Mouse (Mus musculus) brain, adult 2 months (tissue): ENCODE data around the gene Gm49403.
"Not testable (repeated sequence)": the region's sequence is repeated elsewhere in the genome, so short reads cannot be mapped to it uniquely, and the experiment has no call there.

Source experiments
- DNase-seq: peaks from one replicate; pipeline ENCODE4 v3.0.0; 2011; ENCODE audit warnings: low read depth, low spot score

Gene Gm49403

DNA sequence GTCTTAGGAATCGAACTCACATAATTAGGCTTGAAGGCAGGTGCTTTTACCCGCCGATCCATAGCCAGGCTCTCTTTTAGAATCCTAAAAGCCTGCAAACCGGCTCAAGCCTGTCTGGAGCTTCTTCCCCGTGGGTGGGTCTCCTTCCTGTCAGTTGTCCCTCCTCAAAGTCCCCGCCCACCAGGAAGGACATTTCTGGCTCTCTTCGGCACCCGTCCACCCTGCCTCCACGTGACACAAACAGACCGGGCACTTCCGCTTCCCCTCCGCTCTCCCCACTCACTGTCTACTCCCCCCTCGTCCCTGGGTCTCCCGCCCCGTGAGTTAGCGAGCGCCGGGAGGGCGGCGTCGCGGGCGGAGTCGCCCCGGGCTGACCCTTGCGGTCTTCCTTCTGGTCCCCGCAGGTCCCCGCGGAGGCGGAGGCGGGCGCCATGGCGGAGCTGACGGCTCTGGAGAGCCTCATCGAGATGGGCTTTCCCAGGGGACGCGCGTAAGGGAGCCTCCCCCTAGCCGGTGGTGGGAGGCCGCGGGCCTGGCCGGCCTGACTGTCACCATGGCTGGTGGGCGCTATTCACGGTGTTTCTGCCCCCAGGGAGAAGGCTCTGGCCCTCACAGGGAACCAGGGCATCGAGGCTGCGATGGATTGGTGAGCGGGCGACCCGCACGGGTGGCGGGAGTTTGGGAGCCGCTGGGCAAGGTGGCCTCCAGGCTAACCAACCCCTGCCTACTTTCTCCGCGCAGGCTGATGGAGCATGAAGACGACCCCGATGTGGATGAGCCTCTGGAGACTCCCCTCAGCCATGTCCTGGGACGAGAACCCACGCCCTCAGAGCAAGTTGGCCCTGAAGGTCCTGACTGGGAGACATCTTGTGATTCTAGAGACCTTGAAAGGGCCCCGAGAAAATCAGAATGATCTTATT is 12.2 kb upstream of the Gm49403 start, which contains the start of gene Ubxn1:
TSS of gene Ubxn1 (plus strand) at position 230 of the 920 bp plus-strand sequence.
- DNase-seq = peak; percentile 99

DNA sequence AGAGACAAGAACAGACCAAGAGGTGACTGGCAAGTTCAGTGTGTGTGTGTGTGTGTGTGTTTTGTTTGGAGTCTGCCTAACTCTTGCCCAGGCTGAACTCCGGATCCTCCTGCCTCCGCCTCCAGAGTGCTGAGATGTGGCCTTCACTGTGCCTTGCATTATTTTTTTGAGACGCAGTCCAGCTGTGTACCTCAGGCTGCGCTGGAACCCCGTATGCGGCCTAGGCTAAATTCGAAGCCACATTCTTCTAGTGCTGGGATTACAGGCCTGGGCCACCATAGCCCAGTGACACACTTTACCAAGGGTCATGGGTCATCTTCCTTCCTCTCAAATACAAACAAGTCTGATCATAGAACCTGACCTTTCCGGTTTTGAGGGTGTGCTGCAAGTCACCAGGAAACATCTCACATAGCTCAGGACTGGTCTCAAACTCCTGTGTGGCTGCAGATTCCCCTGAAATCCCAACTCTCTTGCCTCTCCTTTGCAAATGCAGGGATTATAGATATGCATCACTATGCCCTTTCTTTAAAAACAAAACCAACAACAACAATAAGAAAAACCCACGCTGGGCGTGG is 11.4 kb upstream of the Gm49403 start:
- no peak for DNase-seq

DNA sequence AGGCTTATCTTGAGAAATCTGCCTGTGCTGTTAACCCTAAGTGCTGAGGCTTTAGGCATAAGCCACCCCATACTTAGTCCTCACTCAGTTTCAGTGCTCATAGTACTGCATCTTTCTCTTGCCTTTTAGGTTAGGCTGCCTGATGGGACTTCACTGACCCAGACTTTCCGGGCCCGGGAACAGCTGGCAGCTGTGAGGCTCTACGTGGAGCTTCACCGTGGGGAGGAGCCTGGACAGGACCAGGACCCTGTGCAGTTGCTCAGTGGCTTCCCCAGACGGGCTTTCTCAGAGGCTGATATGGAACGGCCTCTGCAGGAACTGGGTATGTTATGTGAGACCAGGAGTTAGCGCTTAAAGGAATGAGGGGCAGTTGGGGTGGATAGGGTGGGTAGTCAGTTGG is 8.7 kb upstream of the Gm49403 start:
- no peak for DNase-seq

DNA sequence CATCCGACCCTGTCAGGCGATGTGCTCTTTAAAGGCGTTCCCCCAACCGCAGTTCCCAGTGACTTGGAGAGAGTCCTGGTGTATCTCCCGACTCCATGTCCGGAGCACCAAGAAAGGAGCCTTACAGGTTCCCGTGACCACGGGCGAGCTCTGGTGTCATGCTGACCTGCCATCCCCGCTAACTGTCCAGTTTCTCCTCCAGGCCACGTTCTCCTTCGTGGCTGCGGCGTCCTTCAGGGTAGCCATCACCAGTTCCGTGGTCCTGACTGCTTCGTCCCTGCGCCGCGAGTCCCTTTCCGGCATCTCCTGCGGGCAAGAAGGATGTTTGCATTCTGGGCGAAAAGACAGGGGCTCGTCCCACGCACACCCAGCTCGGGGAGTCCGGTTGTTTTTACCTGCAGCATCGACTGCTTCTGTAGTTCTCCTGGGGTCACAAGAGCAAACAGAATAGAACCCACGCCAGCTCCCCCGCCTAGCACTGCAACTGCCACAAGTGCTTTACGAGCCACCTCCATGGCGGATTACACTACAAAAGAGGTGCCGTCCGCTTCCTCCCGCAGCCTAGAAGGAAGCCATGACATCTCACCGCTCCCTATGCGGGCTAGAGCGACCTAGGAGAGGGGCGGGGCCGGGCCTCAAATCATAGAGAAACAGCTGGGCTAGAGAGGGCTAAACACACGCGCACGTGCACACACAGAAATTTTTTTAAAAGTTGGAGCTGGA is 3.3 kb upstream of the Gm49403 start, which contains the start of gene Uqcc3:
TSS of gene Uqcc3 (minus strand) at position 613 of the 723 bp plus-strand sequence.
- DNase-seq = peak; percentile 94

DNA sequence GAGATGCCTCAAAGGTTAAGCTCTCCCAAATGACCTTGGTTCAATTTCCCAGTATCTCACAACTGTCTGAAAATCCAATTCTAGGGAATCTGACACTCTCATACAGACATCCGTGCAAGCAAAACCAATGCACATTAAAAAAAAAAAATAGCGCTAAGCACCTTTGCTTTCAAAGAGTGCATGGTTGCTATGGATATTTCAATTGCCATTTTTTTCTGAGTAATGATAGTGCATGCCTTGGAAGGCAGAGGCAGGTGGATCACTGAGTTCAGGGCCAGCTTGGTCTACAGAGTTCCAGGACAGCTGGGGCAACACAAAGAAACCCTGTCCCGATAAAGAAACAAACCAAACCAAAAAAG is 2.7 kb upstream of the Gm49403 start:
- DNase-seq = no peak

DNA sequence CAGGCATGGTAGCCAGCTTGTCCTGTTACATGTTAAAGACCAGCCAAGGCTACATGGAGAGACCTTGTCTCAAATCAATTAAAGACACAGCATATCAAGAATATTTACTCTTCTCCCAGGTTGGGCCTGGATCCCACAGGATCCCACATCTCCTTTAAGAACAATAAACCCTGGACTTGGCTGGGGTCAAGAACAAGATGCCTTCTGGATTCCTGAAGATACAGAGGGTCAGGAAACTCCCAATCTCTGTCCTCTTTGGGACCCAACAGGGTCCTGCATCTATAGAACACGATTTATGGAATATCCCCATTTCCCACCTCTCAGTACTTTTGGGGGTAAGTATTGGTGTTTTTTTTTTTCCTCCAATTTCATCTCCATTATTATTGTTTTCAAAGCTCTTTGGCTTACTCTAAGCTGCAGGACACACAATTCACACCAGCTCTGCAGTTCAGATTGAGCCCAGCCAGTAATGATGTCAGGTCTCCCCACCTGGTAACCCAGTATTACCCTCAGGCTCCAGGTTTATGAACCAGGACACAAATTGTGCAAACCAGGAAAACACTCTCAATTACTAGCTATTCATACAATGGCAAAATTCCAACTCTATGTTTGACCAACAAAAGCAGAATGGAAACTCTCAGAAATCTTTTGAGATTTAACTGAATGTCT is 3.3 kb downstream of the Gm49403 start:
- DNase-seq = no peak

DNA sequence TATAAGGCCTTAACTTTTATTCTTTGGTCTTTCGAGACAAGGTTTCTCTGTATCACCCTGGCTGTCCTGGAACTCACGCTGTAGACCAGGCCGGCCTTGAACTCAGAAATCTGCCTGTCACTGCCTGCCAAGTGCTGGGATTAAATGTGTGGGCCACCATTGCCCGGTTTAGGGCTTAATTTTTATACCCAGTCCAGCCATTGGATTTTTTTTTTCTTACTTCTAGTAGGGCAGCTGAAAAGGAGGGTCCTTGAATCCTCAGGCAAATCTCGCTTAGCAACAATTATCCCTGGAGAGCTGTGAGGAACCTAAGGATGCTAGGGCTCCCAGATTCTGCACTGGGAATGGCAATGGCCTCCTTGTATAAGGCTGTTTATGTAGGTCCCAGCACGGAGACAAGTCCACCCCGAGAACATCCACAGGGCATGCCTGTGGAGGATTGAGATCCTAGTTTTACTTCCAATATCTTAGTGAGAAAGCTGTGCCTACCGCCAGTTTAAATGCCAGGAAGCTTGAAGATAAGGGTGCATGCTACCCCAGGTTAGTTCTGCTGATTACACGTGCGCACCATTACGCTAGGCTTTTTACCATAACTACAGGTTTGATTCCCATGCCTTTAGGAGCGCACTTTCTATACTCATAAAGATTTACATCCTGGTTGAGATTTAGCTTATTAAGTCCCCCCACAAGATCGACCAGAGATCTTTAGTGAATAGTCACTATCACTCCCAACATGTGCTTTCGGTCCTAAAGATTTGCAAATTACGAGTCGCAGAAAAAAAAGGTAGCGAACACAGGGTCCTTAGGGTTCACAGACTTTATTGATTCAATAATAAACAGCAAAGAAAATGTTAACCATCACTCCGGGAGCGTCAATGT is 4.1 kb downstream of the Gm49403 start:
- no peak for DNase-seq

DNA sequence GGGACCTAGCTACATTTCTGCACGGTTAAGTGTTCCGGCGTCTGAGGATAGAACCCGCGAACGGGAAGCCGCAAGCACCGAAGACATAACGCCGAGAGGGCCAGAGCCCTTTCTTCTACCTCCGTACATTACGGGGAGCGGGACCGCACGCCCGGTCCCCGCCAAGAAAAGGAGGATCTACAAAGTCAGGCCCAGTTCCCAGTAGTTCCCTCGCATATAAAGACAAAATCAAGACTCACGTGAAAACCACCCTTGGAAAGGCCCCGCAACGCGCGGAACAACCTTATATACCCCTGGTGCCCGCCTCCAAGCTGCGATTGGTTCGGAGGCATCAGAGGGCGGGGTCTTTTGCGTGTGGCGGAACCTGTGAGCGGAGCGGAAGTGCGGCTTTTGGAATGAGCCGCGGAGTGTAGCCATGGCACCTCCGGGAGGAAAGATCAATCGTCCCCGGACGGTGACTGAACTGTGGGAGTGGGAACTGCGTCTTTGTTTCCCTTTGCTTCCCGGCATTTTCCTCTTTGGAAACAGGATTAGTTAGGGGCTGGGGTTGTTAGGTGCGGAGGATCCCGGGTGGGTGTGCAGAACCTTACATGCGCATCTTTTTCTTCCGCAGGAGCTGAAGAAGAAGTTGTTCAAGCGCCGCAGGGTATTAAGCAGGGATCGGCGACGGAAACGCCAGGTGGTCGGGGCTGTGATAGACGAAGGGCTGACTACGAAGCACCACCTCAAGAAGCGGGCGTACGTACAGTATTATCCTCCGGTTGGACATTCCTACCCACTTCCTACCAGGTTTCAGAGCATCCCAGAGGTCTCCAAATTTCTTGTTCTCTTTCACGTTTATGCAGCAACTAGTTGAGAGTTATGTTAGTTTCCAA is 5.0 kb downstream of the Gm49403 start, which contains the start of the genes 1810009A15Rik and Gm49416:
TSS of gene 1810009A15Rik (plus strand) at position 343 of the 875 bp plus-strand sequence.
TSS of gene Gm49416 (plus strand) at position 416 of the 875 bp plus-strand sequence.
- DNase-seq = peak; percentile 99

DNA sequence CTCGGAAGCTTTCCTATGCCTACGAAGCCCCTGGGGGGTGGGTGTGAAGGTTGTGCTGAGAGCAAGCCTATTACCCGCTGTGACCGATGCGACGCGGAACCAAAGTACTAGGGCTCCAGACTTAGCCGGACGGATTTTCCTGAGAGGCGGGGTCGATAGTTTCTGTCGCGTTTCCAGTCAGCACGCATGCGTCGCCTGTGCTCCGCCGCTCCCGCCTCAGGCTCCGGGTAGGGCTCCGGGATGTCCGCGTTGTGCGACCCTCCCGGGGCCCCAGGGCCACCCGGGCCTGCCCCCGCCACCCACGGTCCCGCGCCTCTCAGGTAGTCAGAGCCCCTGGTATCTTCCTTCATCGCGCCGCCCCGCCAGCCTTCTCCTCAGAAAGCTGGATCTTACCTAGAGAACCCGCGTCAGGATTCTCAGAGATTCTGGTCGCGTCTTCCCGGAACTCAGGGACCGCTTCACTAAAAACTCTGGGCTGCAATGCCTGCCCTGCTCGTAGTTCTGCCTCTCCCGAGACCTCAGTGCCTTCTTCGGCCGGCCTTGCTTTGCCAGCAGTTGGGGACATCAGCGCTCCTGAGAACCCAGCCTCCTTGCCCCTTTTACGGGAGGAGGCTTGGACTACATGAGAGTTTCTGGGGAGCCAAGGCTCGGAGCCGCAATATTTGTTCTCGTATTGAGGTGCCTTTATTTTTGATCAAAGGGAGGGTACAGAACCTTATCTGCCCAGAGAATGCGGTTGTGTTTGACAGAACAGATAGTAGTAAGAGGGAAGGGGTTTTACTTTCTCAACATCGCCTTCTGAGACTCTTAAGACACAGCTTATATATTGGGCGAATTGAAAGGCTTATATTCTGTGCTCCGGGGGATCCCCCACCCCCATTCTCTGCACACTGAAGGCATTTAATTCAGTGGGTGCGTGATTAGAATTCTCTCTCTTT is 9.4 kb downstream of the Gm49403 start, which contains the start of gene Ints5:
TSS of gene Ints5 (plus strand) at position 177 of the 938 bp plus-strand sequence.
- peak; percentile 96 for DNase-seq

DNA sequence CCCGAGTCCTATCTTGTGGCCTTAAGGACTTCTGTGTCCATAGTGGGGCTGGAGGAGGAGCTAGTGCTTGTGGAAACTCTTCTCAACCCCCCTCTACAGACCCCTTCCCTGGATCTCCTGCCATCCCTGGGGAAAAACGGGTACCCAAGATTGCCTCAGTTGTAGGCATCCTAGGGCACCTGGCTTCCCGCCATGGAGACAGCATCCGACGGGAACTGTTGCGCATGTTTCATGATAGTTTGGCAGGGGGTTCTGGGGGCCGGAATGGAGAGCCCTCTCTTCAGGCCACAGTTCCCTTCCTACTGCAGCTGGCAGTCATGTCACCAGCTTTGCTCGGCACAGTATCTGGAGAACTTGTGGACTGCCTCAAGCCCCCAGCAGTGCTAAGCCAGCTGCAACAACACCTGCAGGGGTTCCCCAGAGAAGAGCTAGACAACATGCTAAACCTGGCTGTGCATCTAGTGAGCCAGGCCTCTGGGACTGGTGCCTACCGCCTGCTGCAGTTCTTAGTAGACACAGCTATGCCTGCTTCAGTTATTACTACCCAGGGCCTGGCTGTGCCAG is 11.7 kb downstream of the Gm49403 start:
- no peak for DNase-seq

DNA sequence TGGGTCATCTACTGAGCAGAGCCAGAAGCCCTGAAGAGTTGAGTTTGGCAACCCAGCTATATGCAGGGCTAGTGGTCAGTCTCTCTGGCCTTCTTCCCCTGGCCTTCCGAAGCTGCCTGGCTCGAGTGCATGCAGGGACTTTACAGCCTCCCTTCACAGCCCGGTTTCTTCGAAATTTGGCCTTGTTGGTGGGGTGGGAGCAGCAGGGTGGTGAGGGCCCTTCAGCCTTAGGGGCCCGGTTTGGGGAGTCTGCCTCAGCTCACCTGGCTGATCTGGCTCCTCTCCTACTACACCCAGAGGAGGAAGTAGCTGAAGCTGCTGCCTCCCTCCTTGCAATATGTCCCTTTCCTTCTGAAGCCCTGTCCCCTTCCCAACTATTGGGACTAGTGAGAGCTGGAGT is 12.5 kb downstream of the Gm49403 start:
- not testable (repeated sequence) for DNase-seq

DNA sequence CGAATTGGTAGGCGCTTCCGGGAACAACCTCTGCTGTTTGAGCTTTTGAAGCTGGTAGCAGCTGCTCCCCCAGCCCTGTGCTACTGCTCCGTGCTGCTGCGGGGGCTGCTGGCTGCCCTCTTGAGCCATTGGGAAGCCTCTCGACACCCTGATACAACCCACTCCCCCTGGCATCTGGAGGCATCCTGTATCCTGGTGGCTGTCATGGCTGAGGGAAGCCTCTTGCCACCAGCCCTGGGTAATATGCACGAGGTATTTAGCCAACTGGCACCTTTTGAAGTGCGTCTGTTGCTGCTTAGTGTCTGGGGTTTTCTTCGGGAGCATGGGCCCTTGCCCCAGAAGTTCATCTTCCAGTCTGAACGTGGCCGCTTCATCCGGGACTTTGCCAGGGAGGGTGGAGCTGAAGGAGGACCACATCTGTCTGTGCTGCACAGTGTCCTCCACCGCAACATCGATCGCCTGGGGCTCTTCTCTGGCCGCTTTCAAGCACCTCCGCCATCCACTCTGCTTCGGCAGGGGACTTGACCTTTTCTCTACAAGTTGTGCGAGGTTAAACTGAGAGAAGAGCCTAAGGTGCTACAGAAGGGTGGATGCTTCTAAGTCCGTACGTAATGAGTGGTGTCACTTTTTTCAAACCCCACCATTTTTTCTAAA is 13.6 kb downstream of the Gm49403 start:
- peak; percentile 58 for DNase-seq

DNA sequence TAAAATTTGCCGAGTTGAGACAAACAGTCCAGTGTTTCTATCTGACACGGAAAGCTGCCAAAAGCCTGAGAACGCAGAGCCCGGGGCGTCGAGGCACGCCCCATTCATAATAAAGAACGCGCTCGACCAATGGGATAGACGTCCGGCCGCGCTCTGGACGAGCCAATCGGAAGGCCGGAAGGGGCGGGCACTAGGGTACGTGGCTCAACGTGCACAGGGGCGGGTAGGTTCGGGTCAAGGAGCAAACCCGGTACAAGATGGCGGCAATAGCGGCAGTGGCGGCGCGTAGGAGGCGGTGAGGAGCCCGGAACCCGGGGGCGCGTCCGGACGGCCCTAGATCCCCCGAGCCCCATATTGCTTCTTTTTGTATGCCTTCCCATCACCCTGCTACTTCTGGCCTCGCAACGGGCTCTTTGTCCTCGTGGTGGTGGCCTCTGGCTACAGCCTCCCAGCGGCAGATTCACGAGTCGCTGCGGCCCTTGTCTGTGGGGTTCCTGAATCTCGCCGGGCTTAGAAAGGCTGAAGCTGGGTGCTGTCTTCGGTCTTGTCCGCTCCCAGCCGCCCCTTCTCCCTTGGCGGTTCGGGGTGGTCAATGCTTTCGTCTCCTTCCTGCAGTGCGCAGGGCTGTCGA is 14.2 kb downstream of the Gm49403 start, which contains the start of gene Ganab:
TSS of gene Ganab (plus strand) at position 207 of the 631 bp plus-strand sequence.
- peak; percentile 98 for DNase-seq

DNA sequence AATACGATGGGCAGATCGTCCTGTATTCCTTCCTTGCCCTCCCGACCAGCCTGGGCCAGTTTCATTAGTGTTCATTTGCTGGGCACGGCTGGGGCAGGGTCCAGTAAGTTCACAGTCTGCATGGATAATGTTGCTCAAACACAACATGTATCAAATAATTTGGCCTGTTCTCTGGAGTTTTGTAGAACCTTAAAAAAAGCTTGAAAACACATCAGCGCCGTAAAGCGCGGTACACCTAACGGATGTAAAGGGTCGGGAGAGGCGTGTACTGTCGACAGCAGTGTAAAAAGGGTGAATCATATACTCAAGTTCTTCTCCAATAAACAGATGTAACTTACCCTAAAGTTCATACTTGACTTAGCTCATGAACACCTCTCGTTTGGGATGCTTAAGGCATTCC is 14.8 kb downstream of the Gm49403 start:
- no peak for DNase-seq

DNA sequence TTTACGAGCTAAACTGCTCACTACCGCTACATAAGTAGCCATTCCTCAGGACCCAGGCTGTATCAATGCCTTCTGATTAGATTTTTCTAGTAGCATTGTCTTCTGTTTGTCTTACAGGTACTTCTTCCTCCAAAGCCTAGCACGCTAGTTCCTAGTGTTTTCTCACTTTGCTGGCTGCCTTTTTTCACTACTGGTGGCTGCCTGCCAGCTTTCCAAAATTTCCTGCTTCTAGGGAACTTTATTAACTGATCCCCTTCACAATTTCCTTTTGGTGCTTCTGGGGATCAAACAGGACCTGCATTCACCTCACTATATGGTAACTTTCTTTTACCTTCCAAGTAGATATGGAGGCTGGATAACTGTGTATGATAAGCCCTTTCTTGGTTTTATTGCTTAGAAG is 15.3 kb downstream of the Gm49403 start:
- no peak for DNase-seq

DNA sequence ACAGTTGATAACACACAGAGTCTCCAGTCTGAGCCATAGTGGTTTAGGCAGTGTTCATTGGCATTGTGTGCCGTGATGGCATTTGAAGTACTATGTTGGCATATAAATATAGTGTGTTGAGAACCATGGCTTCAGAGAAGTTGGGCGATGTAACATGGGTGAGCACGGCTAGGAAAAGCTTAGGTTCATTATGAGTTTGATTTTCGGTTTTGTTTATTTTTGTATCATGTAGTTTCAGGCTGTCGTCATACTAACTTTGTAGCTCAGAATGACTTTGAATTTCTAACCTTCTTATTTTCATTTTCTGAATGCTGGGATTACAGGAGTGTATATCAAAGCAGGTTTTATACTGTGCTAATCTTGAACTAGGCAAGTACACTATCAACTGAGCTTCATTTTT is 19.7 kb downstream of the Gm49403 start:
- no peak for DNase-seq

DNA sequence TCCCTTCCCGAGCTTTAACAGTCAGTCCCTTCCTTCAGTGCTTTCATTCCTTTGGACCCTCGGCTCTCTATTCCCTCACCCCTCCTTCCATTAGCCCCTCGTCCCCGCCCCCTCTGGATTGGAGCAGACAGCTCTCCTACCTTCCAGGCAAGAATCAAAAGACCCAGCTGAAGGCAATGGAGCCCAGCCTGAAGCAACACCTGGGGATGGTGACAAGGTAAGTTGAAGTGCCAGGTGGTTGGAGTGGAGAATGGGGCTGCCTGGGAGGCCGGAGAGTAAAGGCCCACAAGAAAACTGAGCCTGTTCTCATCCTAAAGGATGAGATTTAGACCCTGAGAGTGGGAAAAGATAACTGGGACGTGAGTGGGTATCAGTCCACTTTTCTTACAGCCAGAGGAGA is 24.8 kb downstream of the Gm49403 start:
- DNase-seq = no peak
